ENCODE assay signal across 16 mouse cellular contexts in genomic region chr5:68361581-68362211, GRCm38 (mm10).
DNase-seq lines count a peak whose midpoint lies in the region; ATAC-seq and TF ChIP-seq lines count a peak whose summit lies in the region.
"Had no signal": no experiment of that assay in that cellular context is flagged by ENCODE, and none has a peak within 500 bp of the region (broad histone marks: within the 10 kb centered on the region; RNA-seq: fewer than 3 reads in every experiment).

No protein-coding gene starts in this region.

- no peak for TF ChIP-seq CTCF in lung, adult 2 months (IDR thresholded peaks at IDR 0.05; ENCODE audit: insufficient read depth, low read length)

- no peak overlapping the region for H3K9ac ChIP-seq in heart, embryonic 11.5 days (ENCODE audit: low read depth, low read length)
- no peak overlapping the region for H3K9ac ChIP-seq in lung, embryonic 16.5 days (ENCODE audit: low read length)
- no peak overlapping the region for H3K9ac ChIP-seq in hindbrain, embryonic 13.5 days
- no peak overlapping the region for H3K9ac ChIP-seq in midbrain, embryonic 14.5 days (replicated peaks; ENCODE audit: low read length)
- H3K9ac ChIP-seq: liver, embryonic 13.5 days had no signal

- H3K36me3 ChIP-seq in heart, embryonic 11.5 days (ENCODE audit: control insufficient read depth, insufficient read depth, low read length): no peaks in the 10 kb centered on the region
- H3K36me3 ChIP-seq in lung, embryonic 16.5 days (ENCODE audit: control insufficient read depth, insufficient read depth, low read length): no peaks in the 10 kb centered on the region
- no peaks in the 10 kb centered on the region for H3K36me3 ChIP-seq in hindbrain, embryonic 13.5 days
- H3K36me3 ChIP-seq in midbrain, embryonic 14.5 days (ENCODE audit: control insufficient read depth, insufficient read depth, low read length): no peaks in the 10 kb centered on the region
- H3K36me3 ChIP-seq: liver, embryonic 13.5 days had no signal

- intact Hi-C loops in heart, postnatal 25 days (cut with DNase I): no loop called here

- H3K4me2 ChIP-seq in heart, embryonic 11.5 days: no peak overlapping the region
- H3K4me2 ChIP-seq in lung, embryonic 16.5 days (ENCODE audit: low read depth, low read length): no peak overlapping the region
- no peak overlapping the region for H3K4me2 ChIP-seq in hindbrain, embryonic 13.5 days
- no peak overlapping the region for H3K4me2 ChIP-seq in midbrain, embryonic 14.5 days (ENCODE audit: low read length)
- H3K4me2 ChIP-seq: liver, embryonic 13.5 days had no signal

- no peaks in the 10 kb centered on the region for H3K4me1 ChIP-seq in heart, embryonic 11.5 days (ENCODE audit: control insufficient read depth, insufficient read depth, low read length)
- no peaks in the 10 kb centered on the region for H3K4me1 ChIP-seq in lung, embryonic 16.5 days (replicated peaks; ENCODE audit: control insufficient read depth, insufficient read depth, low read length)
- H3K4me1 ChIP-seq in lung, adult 2 months (ENCODE audit: control insufficient read depth, insufficient read depth, low read length): no peaks in the 10 kb centered on the region
- no peaks in the 10 kb centered on the region for H3K4me1 ChIP-seq in hindbrain, embryonic 13.5 days (replicated peaks)
- no peaks in the 10 kb centered on the region for H3K4me1 ChIP-seq in midbrain, embryonic 14.5 days (ENCODE audit: control insufficient read depth, insufficient read depth, low read length)
- H3K4me1 ChIP-seq: liver, embryonic 13.5 days had no signal

- no peak for TF ChIP-seq POLR2A in lung, adult 2 months (IDR thresholded peaks at IDR 0.05; ENCODE audit: borderline replicate concordance, extremely low read depth, low read depth, low read length)

- DNase-seq in heart, postnatal 25 days (ENCODE audit: low spot score): no peak
- no peak for DNase-seq in lung, adult 2 months
- no peak for DNase-seq in midbrain, embryonic 14.5 days
- DNase-seq in embryo, embryonic 9.5 days (ENCODE audit: extremely low spot score): no peak
- no peak for DNase-seq in retina, postnatal 1 day
- DNase-seq: B cell, adult 2 months; cerebellum, postnatal 25 days; liver, embryonic 13.5 days; right cerebral cortex, postnatal 14 days had no signal

- H3K4me3 ChIP-seq in heart, embryonic 11.5 days (ENCODE audit: low read depth, low read length): no peak overlapping the region
- H3K4me3 ChIP-seq in lung, embryonic 16.5 days (ENCODE audit: low read length): no peak overlapping the region
- H3K4me3 ChIP-seq in lung, adult 2 months (replicated peaks; ENCODE audit: extremely low read depth, low read depth, low read length): no peak overlapping the region
- no peak overlapping the region for H3K4me3 ChIP-seq in hindbrain, embryonic 13.5 days
- no peak overlapping the region for H3K4me3 ChIP-seq in midbrain, embryonic 14.5 days (replicated peaks; ENCODE audit: low read depth, low read length)
- H3K4me3 ChIP-seq: layer of hippocampus, adult 2 months; liver, embryonic 13.5 days; myocyte had no signal

- no peaks in the 10 kb centered on the region for H3K27me3 ChIP-seq in heart, embryonic 11.5 days (ENCODE audit: control insufficient read depth, insufficient read depth, low read length)
- H3K27me3 ChIP-seq in lung, embryonic 16.5 days (ENCODE audit: control insufficient read depth, insufficient read depth, low read depth, low read length): no peaks in the 10 kb centered on the region
- H3K27me3 ChIP-seq in hindbrain, embryonic 13.5 days: no peaks in the 10 kb centered on the region
- H3K27me3 ChIP-seq in midbrain, embryonic 14.5 days (ENCODE audit: control insufficient read depth, insufficient read depth, low read length): no peaks in the 10 kb centered on the region
- H3K27me3 ChIP-seq: liver, embryonic 13.5 days had no signal

- no peak overlapping the region for H3K27ac ChIP-seq in heart, embryonic 11.5 days (ENCODE audit: low read depth, low read length)
- H3K27ac ChIP-seq in lung, embryonic 16.5 days (ENCODE audit: low read length): no peak overlapping the region
- no peak overlapping the region for H3K27ac ChIP-seq in hindbrain, embryonic 13.5 days
- H3K27ac ChIP-seq in midbrain, embryonic 14.5 days (replicated peaks; ENCODE audit: low read depth, low read length): no peak overlapping the region
- H3K27ac ChIP-seq: layer of hippocampus, adult 2 months; liver, embryonic 13.5 days had no signal

- 77% methylated on average over 3 of the region's 3 CpGs for WGBS in heart, embryonic 11.5 days (ENCODE audit: insufficient replicate concordance)
- 75% methylated on average over 3 of the region's 3 CpGs for WGBS in lung, embryonic 16.5 days
- 63% methylated on average over 3 of the region's 3 CpGs for WGBS in lung, adult 2 months
- 86% methylated on average over 3 of the region's 3 CpGs for WGBS in hindbrain, embryonic 13.5 days
- WGBS in midbrain, embryonic 14.5 days: 75% methylated on average over 3 of the region's 3 CpGs

- peak; percentile 46; the same call in 1 of the 2 replicates for ATAC-seq in heart, embryonic 11.5 days (replicated peaks; ENCODE audit: insufficient number of reproducible peaks, low FRiP score, low TSS enrichment)
- ATAC-seq in lung, embryonic 16.5 days (ENCODE audit: low read depth): peak; percentile 26; the same call in 1 of the 2 replicates
- ATAC-seq in hindbrain, embryonic 13.5 days (ENCODE audit: low FRiP score): 0 out of 2 replicates have a peak, but pooled peaks have one; percentile 28
- ATAC-seq in midbrain, embryonic 14.5 days (ENCODE audit: low FRiP score, low TSS enrichment): peak; percentile 51
- ATAC-seq: forebrain, embryonic 14.5 days; inflammation-experienced regulatory T-cells, adult 6 months had no signal

- no peaks in the 10 kb centered on the region for H3K9me3 ChIP-seq in heart, embryonic 11.5 days (replicated peaks; ENCODE audit: control insufficient read depth, low read length)
- H3K9me3 ChIP-seq in lung, embryonic 16.5 days (ENCODE audit: control insufficient read depth, low read length): no peaks in the 10 kb centered on the region
- H3K9me3 ChIP-seq in hindbrain, embryonic 13.5 days: no peaks in the 10 kb centered on the region
- no peaks in the 10 kb centered on the region for H3K9me3 ChIP-seq in midbrain, embryonic 14.5 days (ENCODE audit: control insufficient read depth, low read length)
